Mouse (Mus musculus): Measurements from ENCODE around the gene Ccdc69. TPM values are rescaled to one million over a fixed set of nuclear protein-coding genes. Genes with fewer than 3 reads are reported as not detected.
A peak's percentile ranks its signal among the peaks of the same experiment; 100 is the strongest.

Ccdc69 gene
- polyA plus RNA-seq, 1 experiment from 2014 or later: 0.14 TPM

DNA sequence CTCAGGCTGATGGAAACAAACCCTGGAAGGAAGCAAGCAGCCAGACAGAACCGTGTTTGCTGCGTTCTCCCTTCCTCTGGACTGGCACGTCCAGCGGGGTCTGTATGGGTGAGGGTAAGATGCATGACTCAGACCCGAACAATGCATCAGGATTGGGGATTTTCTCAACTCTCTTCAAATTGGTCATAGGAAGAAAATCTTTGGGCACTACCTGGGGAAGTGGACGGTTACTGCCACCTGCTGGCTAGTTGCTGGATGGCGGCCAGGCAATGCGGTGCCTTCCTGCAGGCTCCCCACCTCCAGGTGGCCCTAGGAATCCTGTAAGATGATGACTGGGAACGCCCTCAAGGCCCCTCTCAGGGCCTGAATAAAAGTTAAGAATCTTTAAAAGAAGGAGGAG lies 38.3 kb downstream of the Ccdc69 start:
- Histone ChIP-seq H3K4me3 (replicated peaks; ENCODE audit: low read depth, low read length) (no peak overlapping the region), H3K27ac (replicated peaks; ENCODE audit: low read depth, low read length) (no peak overlapping the region), H3K4me1 (ENCODE audit: control insufficient read depth, insufficient read depth, low read length) (no peaks in the 10 kb centered on the region), H3K4me2 (ENCODE audit: low read length) (no peak overlapping the region), H3K9ac (replicated peaks; ENCODE audit: low read length) (no peak overlapping the region), H3K9me3 (ENCODE audit: control insufficient read depth, low read length) (no peaks in the 10 kb centered on the region), H3K27me3 (ENCODE audit: control insufficient read depth, insufficient read depth, low read length) (no peaks in the 10 kb centered on the region), H3K36me3 (ENCODE audit: control insufficient read depth, insufficient read depth, low read length) (no peaks in the 10 kb centered on the region)
- DNase-seq (peak; percentile 85), ATAC-seq (ENCODE audit: low FRiP score, low TSS enrichment) (no peak)
- WGBS: 12% methylated on average over 9 of the region's 9 CpGs

DNA sequence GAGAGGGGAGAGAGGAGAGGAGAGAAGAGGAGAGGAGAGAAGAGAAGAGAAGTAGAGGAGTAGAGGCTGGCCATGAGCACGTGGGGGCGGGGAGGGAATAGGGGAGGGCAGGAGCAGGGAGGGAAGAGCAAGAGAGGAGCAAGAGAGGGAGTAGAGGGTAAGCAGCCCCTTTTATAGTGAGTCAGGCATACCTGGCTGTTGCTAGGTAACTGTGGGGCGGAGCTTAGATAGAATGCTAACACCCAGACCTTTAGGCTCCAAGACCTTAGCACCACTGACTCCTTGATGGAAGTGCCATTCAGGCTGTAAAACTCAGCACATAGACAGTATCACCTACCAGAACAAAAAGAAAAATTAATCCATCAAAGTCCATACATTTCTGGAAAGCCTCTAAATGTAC lies 41.3 kb downstream of the Ccdc69 start:
- Histone ChIP-seq H3K27me3 (ENCODE audit: control insufficient read depth, insufficient read depth, low read length) (peaks cover 9% of the 10 kb centered on the region), H3K4me2 (ENCODE audit: low read length) (no peak overlapping the region), H3K4me1 (ENCODE audit: control insufficient read depth, insufficient read depth, low read length) (peaks cover 9% of the 10 kb centered on the region; the same call in 1 of the 2 replicates), H3K27ac (replicated peaks; ENCODE audit: low read depth, low read length) (no peak overlapping the region), H3K36me3 (ENCODE audit: control insufficient read depth, insufficient read depth, low read length) (no peaks in the 10 kb centered on the region), H3K9ac (replicated peaks; ENCODE audit: low read length) (no peak overlapping the region), H3K9me3 (ENCODE audit: control insufficient read depth, low read length) (no peaks in the 10 kb centered on the region), H3K4me3 (replicated peaks; ENCODE audit: low read depth, low read length) (no peak overlapping the region)
- 27% methylated on average over 3 of the region's 3 CpGs for WGBS
- DNase-seq (no peak), ATAC-seq (ENCODE audit: low FRiP score, low TSS enrichment) (no peak)

DNA sequence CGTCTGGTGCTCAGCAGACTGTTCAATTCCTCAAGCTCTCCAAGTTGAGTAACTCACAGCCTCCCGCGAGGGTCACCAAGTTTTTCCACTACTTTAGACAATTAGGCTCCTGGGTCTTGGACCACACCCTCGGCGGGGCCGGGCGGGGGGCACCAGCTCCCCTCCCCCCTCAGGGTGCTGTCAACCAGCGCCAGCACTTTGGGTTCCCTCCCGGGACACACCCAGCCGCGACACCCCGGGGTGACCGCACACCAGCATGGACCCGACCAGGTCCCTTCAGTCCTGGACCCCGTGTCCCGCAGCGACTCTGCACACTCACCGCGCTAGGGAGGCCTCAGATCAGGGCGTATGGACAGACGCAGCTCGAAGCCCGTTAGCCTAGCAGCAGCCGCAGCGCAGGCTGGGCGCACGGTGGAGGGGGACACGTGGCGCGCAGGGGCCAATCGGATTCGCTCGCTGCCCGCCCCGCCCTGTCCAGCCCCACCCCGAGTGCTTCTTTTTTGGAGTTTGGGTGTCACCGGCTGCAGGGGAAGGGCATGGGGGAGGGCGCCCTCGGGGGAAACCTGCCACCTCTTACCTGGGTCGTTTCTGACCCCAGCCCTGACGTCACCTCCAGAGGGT lies 44.8 kb downstream of the Ccdc69 start, which contains the start of gene Anxa6:
Gene Anxa6, minus strand, starts transcription at position 406 of the 621 bp plus-strand sequence.
- Histone ChIP-seq H3K27ac (replicated peaks; ENCODE audit: low read depth, low read length) (no peak within 1 kb of the TSS), H3K36me3 (ENCODE audit: control insufficient read depth, insufficient read depth, low read length) (no peaks in the 10 kb centered on the region)
- under 1% methylated on average over 41 of the region's 41 CpGs for WGBS

DNA sequence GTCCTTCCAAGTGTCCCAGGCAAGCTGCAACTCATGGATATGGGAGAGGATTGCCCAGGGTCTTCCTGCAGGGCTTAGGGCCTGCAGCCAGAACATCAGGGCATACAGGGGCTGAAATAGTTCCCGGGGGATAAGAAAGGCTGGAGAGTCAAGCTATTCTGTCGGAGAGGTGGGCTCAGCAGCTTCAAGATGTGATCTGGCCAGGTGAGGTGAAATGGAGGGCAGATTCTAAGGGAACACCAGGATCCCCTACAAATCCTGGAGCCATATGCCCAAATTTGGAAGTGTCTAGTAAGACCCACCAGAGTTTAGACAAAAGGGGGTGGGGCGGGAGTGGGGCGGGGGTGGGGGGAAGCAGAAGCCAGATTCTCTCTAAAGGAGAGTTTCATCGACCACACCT lies 45.6 kb downstream of the Ccdc69 start:
- no peak overlapping the region for H3K9ac ChIP-seq (replicated peaks; ENCODE audit: low read length)
- ATAC-seq (ENCODE audit: low FRiP score, low TSS enrichment) (no peak), DNase-seq (no peak)
- WGBS: 36% methylated on average over 5 of the region's 5 CpGs
- H3K4me3 ChIP-seq (replicated peaks; ENCODE audit: low read depth, low read length): peak overlapping the region; percentile 43
- H3K4me1 ChIP-seq (ENCODE audit: control insufficient read depth, insufficient read depth, low read length): peaks cover 10% of the 10 kb centered on the region; the same call in 1 of the 2 replicates
- H3K4me2 ChIP-seq (ENCODE audit: low read length): peak overlapping the region; percentile 81
- no peaks in the 10 kb centered on the region for H3K9me3 ChIP-seq (ENCODE audit: control insufficient read depth, low read length)
- no peaks in the 10 kb centered on the region for H3K36me3 ChIP-seq (ENCODE audit: control insufficient read depth, insufficient read depth, low read length)
- no peak overlapping the region for H3K27ac ChIP-seq (replicated peaks; ENCODE audit: low read depth, low read length)
- H3K27me3 ChIP-seq (ENCODE audit: control insufficient read depth, insufficient read depth, low read length): peaks cover 9% of the 10 kb centered on the region

More for the DNA sequence above, 44.8 kb downstream of the Ccdc69 start, which contains the start of gene Anxa6:
- Histone ChIP-seq H3K4me3 (replicated peaks; ENCODE audit: low read depth, low read length) (peak within 1 kb of the TSS; percentile 43), H3K27me3 (ENCODE audit: control insufficient read depth, insufficient read depth, low read length) (peaks cover 9% of the 10 kb centered on the region), H3K9ac (replicated peaks; ENCODE audit: low read length) (peak within 1 kb of the TSS; percentile 48), H3K4me1 (ENCODE audit: control insufficient read depth, insufficient read depth, low read length) (peaks cover 10% of the 10 kb centered on the region; the same call in 1 of the 2 replicates), H3K4me2 (ENCODE audit: low read length) (peak within 1 kb of the TSS; percentile 81), H3K9me3 (ENCODE audit: control insufficient read depth, low read length) (no peaks in the 10 kb centered on the region)
- ATAC-seq (ENCODE audit: low FRiP score, low TSS enrichment): peak; percentile 85
- DNase-seq: peak; percentile 77

DNA sequence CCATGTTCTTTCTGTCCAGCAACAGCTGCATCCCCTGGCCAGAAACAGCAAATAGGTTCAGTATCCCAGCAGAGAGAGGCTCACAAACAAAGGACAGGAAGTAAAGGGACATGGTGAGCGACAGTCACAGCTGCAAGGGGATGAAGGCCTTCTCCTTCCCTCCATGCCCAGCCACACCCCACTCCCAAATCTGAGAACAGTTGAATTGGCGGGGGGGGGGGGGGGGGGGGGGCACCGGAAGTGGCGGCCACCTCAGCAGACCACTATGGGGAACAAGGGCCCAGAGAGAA lies 46.0 kb downstream of the Ccdc69 start:
- Histone ChIP-seq H3K4me1 (ENCODE audit: control insufficient read depth, insufficient read depth, low read length) (peaks cover 10% of the 10 kb centered on the region; the same call in 1 of the 2 replicates), H3K36me3 (ENCODE audit: control insufficient read depth, insufficient read depth, low read length) (no peaks in the 10 kb centered on the region), H3K4me2 (ENCODE audit: low read length) (peak overlapping the region; percentile 81), H3K9ac (replicated peaks; ENCODE audit: low read length) (no peak overlapping the region), H3K27me3 (ENCODE audit: control insufficient read depth, insufficient read depth, low read length) (peaks cover 9% of the 10 kb centered on the region), H3K9me3 (ENCODE audit: control insufficient read depth, low read length) (no peaks in the 10 kb centered on the region), H3K4me3 (replicated peaks; ENCODE audit: low read depth, low read length) (peak overlapping the region; percentile 43; the same call in 1 of the 2 replicates), H3K27ac (replicated peaks; ENCODE audit: low read depth, low read length) (no peak overlapping the region)
- 18% methylated on average over 1 of the region's 4 CpGs for WGBS
- ATAC-seq (ENCODE audit: low FRiP score, low TSS enrichment): no peak
- DNase-seq: no peak

DNA sequence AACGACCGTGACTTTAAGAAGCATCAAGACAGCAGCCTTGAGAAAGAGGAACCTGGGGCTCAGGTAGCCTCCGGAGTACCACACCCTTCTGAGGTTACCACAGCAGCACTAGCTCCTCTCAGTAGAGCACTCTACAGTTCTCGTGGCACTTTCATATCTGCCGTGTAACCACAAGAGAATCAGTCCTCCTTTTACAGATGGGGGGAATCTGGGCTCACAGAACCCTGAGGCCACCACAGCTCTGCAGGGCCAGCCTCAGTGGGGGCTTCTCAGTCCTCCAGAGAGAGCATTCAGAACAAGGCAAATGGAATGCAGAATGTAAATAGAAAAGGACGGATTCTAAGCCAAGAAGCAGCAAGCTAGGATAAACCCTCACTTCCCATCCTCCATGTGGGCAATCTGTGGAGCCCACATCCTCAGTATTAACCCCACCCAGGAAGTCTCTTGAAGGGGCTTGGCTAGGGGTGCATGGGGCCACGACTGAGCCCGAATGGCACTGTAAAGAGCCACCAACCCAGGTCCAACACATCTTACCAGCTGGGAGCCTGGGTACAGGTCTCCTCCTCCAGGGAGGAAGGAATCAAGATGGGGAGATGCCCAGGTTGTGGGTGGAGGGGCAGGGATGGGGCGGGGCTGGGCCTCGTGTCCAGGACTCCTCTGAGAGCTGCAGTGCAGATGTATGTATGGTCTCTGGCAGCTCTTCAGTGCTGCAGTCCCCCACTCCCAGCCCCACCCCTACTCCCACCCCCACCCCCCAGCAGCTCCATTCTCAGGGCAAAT lies 46.5 kb downstream of the Ccdc69 start:
- WGBS: 56% methylated on average over 10 of the region's 10 CpGs
- DNase-seq (no peak), ATAC-seq (ENCODE audit: low FRiP score, low TSS enrichment) (no peak)
- H3K4me1 ChIP-seq (ENCODE audit: control insufficient read depth, insufficient read depth, low read length): peaks cover 10% of the 10 kb centered on the region; the same call in 1 of the 2 replicates
- H3K27me3 ChIP-seq (ENCODE audit: control insufficient read depth, insufficient read depth, low read length): peaks cover 9% of the 10 kb centered on the region
- H3K4me3 ChIP-seq (replicated peaks; ENCODE audit: low read depth, low read length): peak overlapping the region; percentile 43; the same call in 1 of the 2 replicates
- peak overlapping the region; percentile 81 for H3K4me2 ChIP-seq (ENCODE audit: low read length)
- H3K27ac ChIP-seq (replicated peaks; ENCODE audit: low read depth, low read length): no peak overlapping the region
- no peaks in the 10 kb centered on the region for H3K36me3 ChIP-seq (ENCODE audit: control insufficient read depth, insufficient read depth, low read length)
- H3K9ac ChIP-seq (replicated peaks; ENCODE audit: low read length): no peak overlapping the region
- H3K9me3 ChIP-seq (ENCODE audit: control insufficient read depth, low read length): no peaks in the 10 kb centered on the region

DNA sequence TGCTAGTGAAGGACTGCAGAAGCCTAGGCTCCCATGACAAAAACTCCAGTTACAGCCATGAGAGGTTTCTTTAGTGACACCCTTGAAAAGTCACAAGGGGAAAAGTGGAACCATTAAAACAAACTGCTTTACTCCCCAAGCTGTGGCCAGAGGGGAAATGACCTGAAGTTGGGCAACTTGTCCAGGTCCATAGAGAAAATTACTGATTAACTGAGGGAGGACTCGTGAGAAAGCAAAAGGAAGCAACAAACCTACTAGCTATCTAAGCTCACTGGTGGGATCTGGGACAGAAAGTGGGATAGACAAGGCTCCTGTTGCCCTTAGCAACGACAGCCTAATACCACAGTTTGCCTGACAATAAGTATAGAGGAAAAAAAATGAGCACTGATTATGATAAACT lies 49.4 kb downstream of the Ccdc69 start:
- Histone ChIP-seq H3K9me3 (ENCODE audit: control insufficient read depth, low read length) (no peaks in the 10 kb centered on the region), H3K4me2 (ENCODE audit: low read length) (no peak overlapping the region), H3K9ac (replicated peaks; ENCODE audit: low read length) (no peak overlapping the region), H3K4me3 (replicated peaks; ENCODE audit: low read depth, low read length) (no peak overlapping the region), H3K27me3 (ENCODE audit: control insufficient read depth, insufficient read depth, low read length) (peaks cover 7% of the 10 kb centered on the region), H3K36me3 (ENCODE audit: control insufficient read depth, insufficient read depth, low read length) (no peaks in the 10 kb centered on the region), H3K27ac (replicated peaks; ENCODE audit: low read depth, low read length) (no peak overlapping the region), H3K4me1 (ENCODE audit: control insufficient read depth, insufficient read depth, low read length) (peaks cover 17% of the 10 kb centered on the region)
- ATAC-seq (ENCODE audit: low FRiP score, low TSS enrichment) (no peak), DNase-seq (no peak)
- WGBS: 68% methylated on average over 2 of the region's 2 CpGs

DNA sequence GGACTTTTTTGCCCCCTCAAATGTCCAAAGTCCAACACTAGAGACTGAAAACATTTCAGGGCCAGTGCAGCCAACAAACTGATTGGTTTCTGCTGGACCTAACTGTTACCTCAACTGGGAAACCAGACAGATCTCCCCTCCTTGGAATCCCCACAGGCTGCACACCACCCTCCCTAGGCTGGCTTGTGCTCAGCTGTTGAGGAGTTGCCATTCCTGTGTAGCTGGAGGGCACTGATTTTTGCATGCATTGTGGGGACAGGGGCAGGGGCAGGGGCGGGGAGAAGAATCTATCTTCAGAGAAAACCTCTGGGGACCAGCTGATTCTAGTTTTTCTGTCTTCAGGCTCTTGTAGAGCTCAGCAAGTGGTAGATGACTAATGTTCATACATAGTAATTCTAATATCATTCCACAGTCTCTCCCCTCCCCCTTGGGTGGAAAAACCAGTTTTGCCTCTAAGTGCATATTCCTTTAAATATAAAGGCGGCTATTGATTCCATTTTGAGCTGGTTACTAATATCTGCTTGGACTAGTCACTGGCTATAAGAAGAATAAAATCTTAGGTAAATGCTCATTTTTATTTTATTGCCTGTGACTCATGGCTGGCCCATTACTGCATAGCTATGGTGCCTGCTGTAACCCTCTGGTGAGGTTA lies 50.6 kb downstream of the Ccdc69 start:
- Histone ChIP-seq H3K9ac (replicated peaks; ENCODE audit: low read length) (no peak overlapping the region), H3K36me3 (ENCODE audit: control insufficient read depth, insufficient read depth, low read length) (no peaks in the 10 kb centered on the region), H3K9me3 (ENCODE audit: control insufficient read depth, low read length) (no peaks in the 10 kb centered on the region), H3K4me1 (ENCODE audit: control insufficient read depth, insufficient read depth, low read length) (peaks cover 25% of the 10 kb centered on the region), H3K4me3 (replicated peaks; ENCODE audit: low read depth, low read length) (no peak overlapping the region), H3K27ac (replicated peaks; ENCODE audit: low read depth, low read length) (no peak overlapping the region), H3K27me3 (ENCODE audit: control insufficient read depth, insufficient read depth, low read length) (no peaks in the 10 kb centered on the region), H3K4me2 (ENCODE audit: low read length) (no peak overlapping the region)
- ATAC-seq (ENCODE audit: low FRiP score, low TSS enrichment): no peak
- WGBS: 68% methylated on average over 2 of the region's 2 CpGs
- no peak for DNase-seq
